Mouse (Mus musculus): ENCODE measurements around the gene Pnp. TPM values are rescaled to one million over a fixed set of nuclear protein-coding genes. Genes with fewer than 3 reads are reported as not detected.
"Not testable (repeated sequence)": the region's sequence is repeated elsewhere in the genome, so short reads cannot be mapped to it uniquely, and the experiment has no call there.

The Pnp gene
- total and polyA plus RNA-seq, 3 experiments = 14.4 to 18.1 (median 17.2) TPM

DNA sequence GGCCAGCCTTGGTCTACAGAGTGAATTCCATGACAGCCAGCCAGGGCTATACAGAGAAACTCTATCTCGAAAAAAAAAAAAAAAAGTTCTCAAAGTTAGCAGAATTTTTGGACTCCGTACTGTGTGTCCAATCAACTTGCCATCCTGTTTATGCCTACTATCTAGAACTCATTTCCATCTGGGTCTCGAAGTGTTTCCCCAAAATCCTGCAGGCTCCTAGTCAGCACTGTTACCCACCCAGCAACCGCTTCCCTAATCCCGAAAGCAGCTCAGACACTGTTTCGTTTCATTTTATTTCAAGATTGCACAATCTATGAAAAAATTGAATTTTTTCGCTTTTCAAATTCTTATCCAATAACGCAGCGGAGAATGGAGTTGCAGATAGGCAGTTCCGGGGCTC lies 24.6 kb downstream of the Pnp start:
- Histone ChIP-seq H3K9ac (ENCODE audit: low read depth, low read length) (no peak overlapping the region), H3K36me3 (ENCODE audit: control insufficient read depth, insufficient read depth, low read length) (no peaks in the 10 kb centered on the region), H3K4me1 (ENCODE audit: control insufficient read depth, insufficient read depth, low read length) (no peaks in the 10 kb centered on the region; the same call in 1 of the 2 replicates), H3K79me2 (replicated peaks; ENCODE audit: control insufficient read depth, insufficient read depth, low read length) (no peaks in the 10 kb centered on the region), H3K27me3 (ENCODE audit: control insufficient read depth, insufficient read depth, low read length) (no peaks in the 10 kb centered on the region), H3K27ac (no peak overlapping the region; the same call in 1 of the 2 replicates), H3K4me3 (no peak overlapping the region)
- peak in 1 of 2 experiments; percentile 12 for DNase-seq
- WGBS = 79% methylated on average over 10 of the region's 10 CpGs
- TF ChIP-seq POLR2A (IDR thresholded peaks at IDR 0.05; ENCODE audit: insufficient read depth, low read depth, low read length) (no peak), EP300 (IDR thresholded peaks at IDR 0.05; ENCODE audit: insufficient read depth, low read depth, low read length) (no peak), CTCF (IDR thresholded peaks at IDR 0.05) (no peak)
- intact Hi-C loops (cut with DNase I) = loop anchor here (5.0 kb wide), 1 partner anchor 107 kb away; no protein-coding TSS in a partner anchor

DNA sequence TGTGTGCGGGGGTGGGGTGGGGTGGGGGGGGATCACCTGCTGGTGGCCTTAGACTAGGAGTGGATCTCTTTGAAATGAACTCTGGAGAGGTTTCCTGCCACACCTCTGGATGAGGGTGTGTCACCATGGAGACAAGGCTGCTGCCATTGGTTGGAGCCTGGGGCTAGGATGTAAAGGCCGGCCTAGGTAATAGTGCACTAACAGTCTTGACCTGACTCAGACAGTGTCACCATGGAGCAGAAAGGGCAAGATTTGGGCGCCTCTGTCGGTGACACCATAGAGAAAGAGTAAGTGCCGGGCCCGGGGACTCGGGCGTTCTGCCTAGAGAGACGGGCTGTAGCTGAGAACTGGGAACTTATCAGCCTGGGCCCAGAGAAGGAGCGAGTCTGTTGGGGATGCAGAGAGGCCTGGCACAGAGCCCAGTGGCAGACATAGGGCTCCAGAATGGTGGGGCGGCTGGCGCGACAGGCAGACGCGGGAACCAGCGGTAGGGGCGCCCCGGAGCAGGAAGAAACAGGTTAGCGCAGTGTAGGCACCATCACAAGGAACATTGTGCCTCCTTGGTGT lies 25.1 kb downstream of the Pnp start, which contains the start of gene Pnp2:
Gene Pnp2, plus strand, starts transcription at position 51 of the 567 bp plus-strand sequence.
- Histone ChIP-seq H3K4me3 (peak within 1 kb of the TSS; percentile 31; the same call in 1 of the 2 replicates), H3K27ac (peak within 1 kb of the TSS; percentile 48)
- peak; percentile 43 for TF ChIP-seq CTCF (IDR thresholded peaks at IDR 0.05)
- not testable (repeated sequence) for H3K9ac ChIP-seq (ENCODE audit: low read depth, low read length); H3K4me1 ChIP-seq (ENCODE audit: control insufficient read depth, insufficient read depth, low read length); H3K79me2 ChIP-seq (replicated peaks; ENCODE audit: control insufficient read depth, insufficient read depth, low read length); H3K36me3 ChIP-seq (ENCODE audit: control insufficient read depth, insufficient read depth, low read length); H3K27me3 ChIP-seq (ENCODE audit: control insufficient read depth, insufficient read depth, low read length)
- DNase-seq = peak; percentile 72 to 74
- intact Hi-C loops (cut with DNase I) = loop anchor here (5.0 kb wide), 1 partner anchor 106 kb away; no protein-coding TSS in a partner anchor
- WGBS = 4% methylated on average over 19 of the region's 19 CpGs

DNA sequence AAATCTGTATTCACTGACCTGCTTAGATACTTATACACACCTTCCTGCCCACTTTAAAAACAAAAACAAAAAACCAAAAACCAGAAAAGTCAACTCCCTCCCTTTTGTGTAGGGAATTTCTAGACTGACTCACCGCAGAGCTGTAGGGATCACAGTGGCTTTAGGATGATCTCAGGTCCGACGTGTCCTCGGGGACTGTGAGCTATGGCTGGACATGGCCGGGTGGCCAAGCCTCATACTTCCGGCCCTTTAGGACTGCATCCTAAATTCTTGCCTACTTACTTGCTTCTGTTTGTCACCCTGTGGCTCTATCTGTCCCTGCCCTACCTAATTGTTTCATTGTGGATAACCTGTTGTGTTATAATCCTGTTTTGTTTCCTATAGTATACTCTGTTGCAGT lies 25.8 kb downstream of the Pnp start:
- not testable (repeated sequence) for H3K4me3 ChIP-seq

GRCm38 (mm10) chr14:50957146-50957545 lies 26.3 kb downstream of the Pnp start:
- not testable (repeated sequence) for H3K9ac ChIP-seq (ENCODE audit: low read depth, low read length); H3K4me1 ChIP-seq (ENCODE audit: control insufficient read depth, insufficient read depth, low read length); H3K27ac ChIP-seq; H3K27me3 ChIP-seq (ENCODE audit: control insufficient read depth, insufficient read depth, low read length); H3K4me3 ChIP-seq; H3K79me2 ChIP-seq (replicated peaks; ENCODE audit: control insufficient read depth, insufficient read depth, low read length); H3K36me3 ChIP-seq (ENCODE audit: control insufficient read depth, insufficient read depth, low read length); DNase-seq
- WGBS = 66% methylated on average over 3 of the region's 3 CpGs
- intact Hi-C loops (cut with DNase I) = loop anchor here (5.0 kb wide), 1 partner anchor 105 kb away; no protein-coding TSS in a partner anchor

More for the DNA sequence above, 25.8 kb downstream of the Pnp start:
- H3K27ac ChIP-seq; H3K36me3 ChIP-seq (ENCODE audit: control insufficient read depth, insufficient read depth, low read length); DNase-seq; H3K4me1 ChIP-seq (ENCODE audit: control insufficient read depth, insufficient read depth, low read length); H3K9ac ChIP-seq (ENCODE audit: low read depth, low read length); H3K27me3 ChIP-seq (ENCODE audit: control insufficient read depth, insufficient read depth, low read length); H3K79me2 ChIP-seq (replicated peaks; ENCODE audit: control insufficient read depth, insufficient read depth, low read length): not testable (repeated sequence)
- WGBS = 74% methylated on average over 6 of the region's 6 CpGs
- intact Hi-C loops (cut with DNase I) = loop anchor here (5.0 kb wide), 1 partner anchor 106 kb away; no protein-coding TSS in a partner anchor

GRCm38 (mm10) chr14:50958289-50958995 lies 27.6 kb downstream of the Pnp start:
- H3K4me1 ChIP-seq (ENCODE audit: control insufficient read depth, insufficient read depth, low read length); DNase-seq; H3K4me3 ChIP-seq; H3K36me3 ChIP-seq (ENCODE audit: control insufficient read depth, insufficient read depth, low read length); H3K9ac ChIP-seq (ENCODE audit: low read depth, low read length); H3K27ac ChIP-seq; H3K27me3 ChIP-seq (ENCODE audit: control insufficient read depth, insufficient read depth, low read length); H3K79me2 ChIP-seq (replicated peaks; ENCODE audit: control insufficient read depth, insufficient read depth, low read length): not testable (repeated sequence)
- 93% methylated on average over 5 of the region's 5 CpGs for WGBS
- intact Hi-C loops (cut with DNase I) = loop anchor here (5.0 kb wide), 1 partner anchor 104 kb away; no protein-coding TSS in a partner anchor

DNA sequence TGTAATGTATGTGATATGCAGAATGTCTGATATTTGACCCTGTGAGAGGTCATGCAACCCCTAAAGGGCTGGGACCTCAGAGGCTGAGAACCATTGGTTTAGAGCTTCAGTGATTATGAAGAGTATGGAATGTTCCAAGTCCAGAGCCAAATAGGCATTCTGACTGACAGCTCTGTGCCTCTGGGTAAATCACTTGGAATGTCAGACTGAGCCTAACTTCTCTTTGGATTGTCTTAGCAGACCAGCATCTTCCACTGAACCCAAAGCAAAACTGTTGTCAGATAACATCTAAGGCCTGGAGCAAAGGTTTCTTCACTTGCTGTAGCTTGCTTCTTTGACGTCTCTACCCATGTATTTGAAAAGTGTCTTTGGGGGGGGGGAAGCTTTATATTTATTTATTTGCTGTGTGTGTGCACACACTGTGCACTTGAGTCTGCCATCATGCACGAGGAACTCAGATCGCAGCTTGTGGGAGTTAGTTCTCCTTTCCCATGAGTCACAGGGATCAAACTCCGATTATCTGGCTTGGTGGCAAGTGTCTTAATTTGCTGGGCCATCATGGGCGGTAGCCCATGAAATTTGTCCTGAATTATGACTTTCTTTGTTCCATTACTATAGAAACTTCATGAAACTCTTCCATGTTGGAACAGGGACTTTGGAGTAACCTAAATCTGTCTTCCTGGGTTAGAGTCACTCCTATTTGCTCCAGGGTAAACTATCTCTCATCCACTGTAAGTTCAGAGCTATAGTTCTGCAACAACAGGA lies 37.5 kb downstream of the Pnp start:
- H3K36me3 ChIP-seq (ENCODE audit: control insufficient read depth, insufficient read depth, low read length) = no peaks in the 10 kb centered on the region

More for the DNA sequence above, 37.5 kb downstream of the Pnp start:
- no peaks in the 10 kb centered on the region for H3K79me2 ChIP-seq (replicated peaks; ENCODE audit: control insufficient read depth, insufficient read depth, low read length)
- peaks cover 5% of the 10 kb centered on the region for H3K4me1 ChIP-seq (ENCODE audit: control insufficient read depth, insufficient read depth, low read length)
- intact Hi-C loops (cut with DNase I) = loop anchor here (2.0 kb wide), 1 partner anchor 40 kb away; no protein-coding TSS in a partner anchor
- TF ChIP-seq EP300 (IDR thresholded peaks at IDR 0.05; ENCODE audit: insufficient read depth, low read depth, low read length) (no peak), CTCF (IDR thresholded peaks at IDR 0.05) (no peak), POLR2A (IDR thresholded peaks at IDR 0.05; ENCODE audit: insufficient read depth, low read depth, low read length) (no peak)
- 86% methylated on average over 5 of the region's 5 CpGs for WGBS
- H3K27ac ChIP-seq = no peak overlapping the region
- H3K9ac ChIP-seq (ENCODE audit: low read depth, low read length) = no peak overlapping the region
- H3K27me3 ChIP-seq (ENCODE audit: control insufficient read depth, insufficient read depth, low read length) = no peaks in the 10 kb centered on the region
- DNase-seq = no peak
- H3K4me3 ChIP-seq = no peak overlapping the region

All from heart, adult 2 months (tissue).